In genomic region chr3:102991041-102991440, GRCm38 (mm10) we compare ENCODE assay signal across 42 mouse cellular contexts. TPM values are rescaled to one million over a fixed set of nuclear protein-coding genes. Genes with fewer than 3 reads are reported as not detected.
"Had no signal": no experiment of that assay in that cellular context is flagged by ENCODE, and none has a peak within 500 bp of the region (broad histone marks: within the 10 kb centered on the region; RNA-seq: fewer than 3 reads in every experiment).

No protein-coding gene starts in this region.

- H3K27me3 ChIP-seq: heart, embryonic 13.5 days; heart, embryonic 15.5 days; hindbrain, embryonic 12.5 days; intestine, embryonic 15.5 days; limb, embryonic 13.5 days; limb, embryonic 15.5 days; liver, embryonic 12.5 days had no signal

- H3K9me3 ChIP-seq: heart, embryonic 13.5 days; heart, embryonic 15.5 days; hindbrain, embryonic 10.5 days; hindbrain, embryonic 12.5 days; intestine, embryonic 15.5 days; limb, embryonic 13.5 days; limb, embryonic 15.5 days; liver, embryonic 12.5 days had no signal

- H3K27ac ChIP-seq: gastrocnemius, adult 2 months; heart, adult 2 months; heart, embryonic 13.5 days; heart, embryonic 15.5 days; hindbrain, embryonic 10.5 days; hindbrain, embryonic 12.5 days; hindbrain, embryonic 14.5 days; intestine, embryonic 15.5 days; layer of hippocampus, adult 2 months; limb, embryonic 13.5 days; limb, embryonic 15.5 days; liver, embryonic 12.5 days; liver, embryonic 14.5 days had no signal

- H3K36me3 ChIP-seq: heart, embryonic 13.5 days; heart, embryonic 15.5 days; hindbrain, embryonic 10.5 days; hindbrain, embryonic 12.5 days; intestine, embryonic 15.5 days; limb, embryonic 13.5 days; limb, embryonic 15.5 days; liver, embryonic 12.5 days had no signal

- H3K4me3 ChIP-seq: gastrocnemius, adult 2 months; heart, adult 2 months; heart, embryonic 13.5 days; heart, embryonic 15.5 days; hindbrain, embryonic 10.5 days; hindbrain, embryonic 12.5 days; intestine, embryonic 15.5 days; layer of hippocampus, adult 2 months; limb, embryonic 13.5 days; limb, embryonic 15.5 days; liver, embryonic 12.5 days had no signal

- H3K9ac ChIP-seq: heart, embryonic 13.5 days; heart, embryonic 15.5 days; hindbrain, embryonic 12.5 days; hindbrain, embryonic 14.5 days; intestine, embryonic 15.5 days; limb, embryonic 13.5 days; limb, embryonic 15.5 days; liver, embryonic 12.5 days; liver, embryonic 14.5 days had no signal

- DNase-seq: gastrocnemius, adult 2 months; gastrocnemius, postnatal 10 days; gastrocnemius, postnatal 25 days; heart, adult 2 months; heart, postnatal 4 days; kidney, adult 18-20 months; kidney, adult 8-10 months; kidney, postnatal 10 days; kidney, postnatal 25 days; kidney, postnatal 4 days; layer of hippocampus, adult 9-11 months; layer of hippocampus, postnatal 36 days; left cerebral cortex, postnatal 4 days had no signal

RNA-seq across cellular contexts. Expression of gene Nr1h5, which starts 27.1 kb away (rescaled TPM):
- total RNA-seq: gastrocnemius, adult 2 months; gastrocnemius, postnatal 10 days; gastrocnemius, postnatal 25 days; gastrocnemius, postnatal 4 days; granulocyte monocyte progenitor cell, adult 5-6 weeks; heart, adult 2 months; heart, postnatal 25 days; heart, postnatal 4 days; layer of hippocampus, adult 2 months; layer of hippocampus, postnatal 14 days; layer of hippocampus, postnatal 36 days; left cerebral cortex, adult 18-20 months; left cerebral cortex, adult 8-10 months; left cerebral cortex, postnatal 10 days; left cerebral cortex, postnatal 25 days; left cerebral cortex, postnatal 4 days had no signal
- polyA plus RNA-seq: heart, adult 2 months; hindbrain, embryonic 10.5 days; hindbrain, embryonic 12.5 days; inflammation-experienced regulatory T-cells, adult 6 months; intestine, postnatal 0 days; kidney, embryonic 14.5 days; limb, embryonic 11.5 days; limb, embryonic 13.5 days; limb, embryonic 15.5 days had no signal

RNA-seq across cellular contexts. Expression of gene Sycp1, which starts 55.1 kb away (rescaled TPM):
- total RNA-seq: gastrocnemius, adult 2 months; gastrocnemius, postnatal 25 days; gastrocnemius, postnatal 4 days; granulocyte monocyte progenitor cell, adult 5-6 weeks; heart, postnatal 25 days; heart, postnatal 4 days; layer of hippocampus, adult 2 months; layer of hippocampus, postnatal 14 days; layer of hippocampus, postnatal 36 days; left cerebral cortex, adult 18-20 months; left cerebral cortex, adult 8-10 months; left cerebral cortex, postnatal 10 days; left cerebral cortex, postnatal 25 days; left cerebral cortex, postnatal 4 days; liver, adult 2 months had no signal
- polyA plus RNA-seq: heart, embryonic 11.5 days; heart, embryonic 13.5 days; heart, embryonic 15.5 days; heart, postnatal 0 days; hindbrain, embryonic 10.5 days; hindbrain, embryonic 12.5 days; hindbrain, embryonic 14.5 days; hindbrain, embryonic 16.5 days; inflammation-experienced regulatory T-cells, adult 6 months; intestine, embryonic 15.5 days; intestine, postnatal 0 days; kidney, embryonic 14.5 days; kidney, embryonic 16.5 days; limb, embryonic 11.5 days; limb, embryonic 13.5 days; limb, embryonic 15.5 days; liver, adult 2 months; liver, embryonic 16.5 days had no signal
